Mouse (Mus musculus) gastrocnemius, postnatal 36 days (tissue): ENCODE data around the gene Zfp526. TPM values are rescaled to one million over a fixed set of nuclear protein-coding genes. Genes with fewer than 3 reads are reported as not detected.

ENCODE experiments used
- microRNA-seq, 2 experiments: library from miRNA; unstranded; fragments of <30 nt; microRNA quantifications; one replicate each; pipeline ENCODE4 v1.2.0; 2021
- total RNA-seq, 2 experiments: library from RNA; stranded (reverse); gene quantifications; 2 replicates each; pipeline ENCODE4 v1.2.3; 2021

Gene Zfp526
- total RNA-seq, 2 experiments from 2014 or later: 4.1 to 5.5 TPM

Small RNAs within 50 kb of the gene (microRNA-seq; reads per million reads assigned to microRNA genes)
- 0 to 0.36 reads per million in 2 experiments for gene Mir7048

Other genes with a start within 250 kb of the Zfp526 start
- gene Rabac1, start 248.7 kb upstream of the Zfp526 start, total RNA-seq: 100 to 1,000 TPM; 188 to 189 TPM
- under 1 TPM; 0.08 to 0.15 TPM for gene Atp1a3, start 215.5 kb upstream of the Zfp526 start, total RNA-seq
- gene Grik5, start 149.1 kb upstream of the Zfp526 start, total RNA-seq: 1 to 10 TPM; 2.6 to 3.2 TPM
- gene Zfp574, start 148.9 kb upstream of the Zfp526 start, total RNA-seq: 1 to 10 TPM; 6.0 to 8.0 TPM
- gene Pou2f2, start 41.7 kb upstream of the Zfp526 start, total RNA-seq: under 1 TPM; 0.10 to 0.72 TPM
- gene Dedd2, start 810 bp upstream of the Zfp526 start, total RNA-seq: 10 to 100 TPM in 1 of 2 experiments, 1 to 10 TPM in 1; 8.4 to 10.7 TPM
- 10 to 100 TPM; 64.0 to 69.6 TPM for gene Gsk3a, start 16.4 kb downstream of the Zfp526 start, total RNA-seq
- gene Erf, start 29.3 kb downstream of the Zfp526 start, total RNA-seq: 1 to 10 TPM; 5.0 to 6.1 TPM
- 10 to 100 TPM; 31.4 to 37.6 TPM for gene Cic, start 46.3 kb downstream of the Zfp526 start, total RNA-seq
- gene Pafah1b3, start 76.6 kb downstream of the Zfp526 start, total RNA-seq: 1 to 10 TPM in 1 of 2 experiments, under 1 TPM in 1; 0.86 to 1.3 TPM
- not detected for gene Prr19, start 80.0 kb downstream of the Zfp526 start, total RNA-seq
- not detected for gene Tmem145, start 84.7 kb downstream of the Zfp526 start, total RNA-seq
- gene Megf8, start 95.7 kb downstream of the Zfp526 start, total RNA-seq: 10 to 100 TPM; 16.3 to 16.6 TPM
- gene Cnfn, start 148.3 kb downstream of the Zfp526 start, total RNA-seq: not detected
- gene Lipe, start 177.3 kb downstream of the Zfp526 start, total RNA-seq: 10 to 100 TPM; 18.6 to 20.6 TPM
- gene Cxcl17, start 191.5 kb downstream of the Zfp526 start, total RNA-seq: not detected